17 mouse cellular contexts compared by ENCODE assay signal in genomic region chr13:45351483-45351882, GRCm38 (mm10). TPM values are rescaled to one million over a fixed set of nuclear protein-coding genes. Genes with fewer than 3 reads are reported as not detected.
A peak's percentile ranks its signal among the peaks of the same experiment; 100 is the strongest.
DNase-seq lines count a peak whose midpoint lies in the region; ATAC-seq lines count a peak whose summit lies in the region.
"Had no signal": no experiment of that assay in that cellular context is flagged by ENCODE, and none has a peak within 500 bp of the region (broad histone marks: within the 10 kb centered on the region; RNA-seq: fewer than 3 reads in every experiment).

No protein-coding gene starts in this region.

- ATAC-seq in megakaryocyte, adult 5-6 weeks (ENCODE audit: poor library complexity, severe bottlenecking) = peak; percentile 95
- ATAC-seq: forebrain, embryonic 13.5 days; forebrain, embryonic 15.5 days; forebrain, postnatal 0 days had no signal

- intact Hi-C loops in gastrocnemius, postnatal 14 days (cut with DNase I; ENCODE audit: low total_unique reads) = no loop called here

- peak; percentile 51 for DNase-seq in heart, adult 11 months
- DNase-seq in heart, postnatal 4 days = no peak
- peak; percentile 11 for DNase-seq in 416B (ENCODE audit: low read depth)
- no peak for DNase-seq in gastrocnemius, postnatal 14 days
- DNase-seq in layer of hippocampus, adult 9-11 months = no peak
- DNase-seq: adrenal gland, adult 2 months; adrenal gland, postnatal 10 days; adrenal gland, postnatal 25 days; cerebellum, adult 11 months; cerebellum, adult 18-20 months; cerebellum, adult 9-10 months; cerebellum, postnatal 10 days; cerebellum, postnatal 25 days; forebrain, postnatal 0 days had no signal

RNA-seq across cellular contexts. Expression of gene Mylip, which starts 38.1 kb away (rescaled TPM):
- total RNA-seq in heart, postnatal 4 days (2021) = 1 to 10 TPM; 5.3 to 6.8 TPM
- total RNA-seq in megakaryocyte, adult 5-6 weeks (2015) = 16.3 and 17.2 TPM in 2 replicates
- total RNA-seq in megakaryocyte, adult 5-6 weeks (2017) = 11.9 and 18.7 TPM in 2 replicates
- total RNA-seq in gastrocnemius, postnatal 14 days (2021) = 10 to 100 TPM; 12.0 to 21.1 TPM

Comparison
In these comparisons a context has a peak if more than half of its experiments do, and no peak if none do; other contexts are left out.
1. DNase-seq: peak in heart, adult 11 months (single experiment) and 416B (single experiment); none in heart, postnatal 4 days (single experiment), gastrocnemius, postnatal 14 days (single experiment) and layer of hippocampus, adult 9-11 months (single experiment).